Mouse (Mus musculus) embryonic facial prominence, embryonic 12.5 days (tissue): Measurements from ENCODE around the gene Ascl4. TPM values are rescaled to one million over a fixed set of nuclear protein-coding genes. Genes with fewer than 3 reads are reported as not detected.

ENCODE experiments used
- ATAC-seq: fragments of 200-750 bp; cut with Nextera tagmentation; 2 replicates; pipeline ENCODE4 v1.8.0; 2017; ENCODE audit not compliant: insufficient number of reproducible peaks, insufficient read depth, low FRiP score, low TSS enrichment
- H3K27ac ChIP-seq: fragments of 300-500 bp; sonication (generic); 2 replicates; pipeline ENCODE4 v1.5.1; 2016; ENCODE audit warnings: mild to moderate bottlenecking
- H3K27me3 ChIP-seq: fragments of 300-500 bp; sonication (generic); 2 replicates; pipeline ENCODE4 v1.6.1; 2016; ENCODE audit warnings: mild to moderate bottlenecking, moderate library complexity
- H3K36me3 ChIP-seq: fragments of 300-500 bp; sonication (generic); 2 replicates; pipeline ENCODE4 v1.6.1; 2016; ENCODE audit warnings: mild to moderate bottlenecking
- H3K4me1 ChIP-seq: fragments of 300-500 bp; sonication (generic); 2 replicates; pipeline ENCODE4 v1.6.1; 2016
- H3K4me2 ChIP-seq: fragments of 300-500 bp; sonication (generic); replicated peaks from 2 replicates; pipeline ENCODE4 v1.6.1; 2016; ENCODE audit warnings: mild to moderate bottlenecking, moderate library complexity
- H3K4me3 ChIP-seq: fragments of 300-500 bp; sonication (generic); 2 replicates; pipeline ENCODE4 v1.5.1; 2016; ENCODE audit warnings: mild to moderate bottlenecking
- H3K9ac ChIP-seq: fragments of 300-500 bp; sonication (generic); 2 replicates; pipeline ENCODE4 v1.6.1; 2016; ENCODE audit warnings: mild to moderate bottlenecking, moderate library complexity
- H3K9me3 ChIP-seq: fragments of 300-500 bp; sonication (generic); 2 replicates; pipeline ENCODE4 v1.6.1; 2016; ENCODE audit warnings: mild to moderate bottlenecking, moderate library complexity
- WGBS: fragments of 180-500 bp; shearing (Covaris S2); methylation state at CpG from one replicate; pipeline ENCODE4 v1.1.7; 2016; 5-methylcytosine and 5-hydroxymethylcytosine counted together
- polyA plus RNA-seq: library from polyadenylated mRNA; unstranded; fragments of >200 nt; fragmentation: Nextera tagmentation; extraction: Ambion mirVana; gene quantifications from 2 replicates; pipeline ENCODE4 v1.2.1, GENCODE M21; 2016

Gene Ascl4
- polyA plus RNA-seq, 1 experiment from 2014 or later: 0.83 TPM

- H3K9me3 ChIP-seq: no peaks in the 10 kb centered on the region
- H3K27me3 ChIP-seq: no peaks in the 10 kb centered on the region
- ATAC-seq: no peak
- no peak overlapping the region for H3K9ac ChIP-seq
- WGBS: 85% methylated on average over 2 of the region's 2 CpGs
- H3K4me3 ChIP-seq: no peak overlapping the region
- H3K4me2 ChIP-seq: no peak overlapping the region
- 0 out of 2 replicates have a peak, but pooled peaks cover 4% of the 10 kb centered on the region for H3K4me1 ChIP-seq
- H3K36me3 ChIP-seq: peaks cover 51% of the 10 kb centered on the region
- no peak overlapping the region for H3K27ac ChIP-seq
These were observed 26.9 kb downstream of the Ascl4 start for GRCm38 (mm10) chr10:85954429-85954828.

GRCm38 (mm10) chr10:85956871-85957419 lies 29.5 kb downstream of the Ascl4 start:
- Histone ChIP-seq H3K27ac (peak overlapping the region; percentile 84), H3K4me3 (peak overlapping the region; percentile 89), H3K4me1 (0 out of 2 replicates have a peak, but pooled peaks cover 4% of the 10 kb centered on the region), H3K9me3 (no peaks in the 10 kb centered on the region), H3K9ac (peak overlapping the region; percentile 88), H3K36me3 (peaks cover 29% of the 10 kb centered on the region), H3K27me3 (no peaks in the 10 kb centered on the region), H3K4me2 (peak overlapping the region; percentile 81)
- WGBS: 4% methylated on average over 20 of the region's 20 CpGs
- ATAC-seq: no peak

- Histone ChIP-seq H3K4me3 (peak within 1 kb of the TSS; percentile 89), H3K4me2 (peak within 1 kb of the TSS; percentile 81), H3K36me3 (peaks cover 23% of the 10 kb centered on the region), H3K4me1 (0 out of 2 replicates have a peak, but pooled peaks cover 4% of the 10 kb centered on the region), H3K27ac (peak within 1 kb of the TSS; percentile 84), H3K27me3 (no peaks in the 10 kb centered on the region), H3K9me3 (no peaks in the 10 kb centered on the region), H3K9ac (peak within 1 kb of the TSS; percentile 88)
- WGBS: 1% methylated on average over 38 of the region's 38 CpGs
- ATAC-seq: peak; percentile 87
These were observed 30.0 kb downstream of the Ascl4 start, which contains the start of gene Rtcb for GRCm38 (mm10) chr10:85957464-85957950. Rtcb (minus strand) TSS chr10:85957823.

GRCm38 (mm10) chr10:85962897-85963296 lies 35.4 kb downstream of the Ascl4 start:
- Histone ChIP-seq H3K4me1 (no peaks in the 10 kb centered on the region), H3K36me3 (no peaks in the 10 kb centered on the region), H3K27me3 (no peaks in the 10 kb centered on the region), H3K9me3 (no peaks in the 10 kb centered on the region), H3K4me2 (no peak overlapping the region), H3K27ac (no peak overlapping the region), H3K4me3 (no peak overlapping the region), H3K9ac (no peak overlapping the region)
- no peak for ATAC-seq
- WGBS: 70% methylated on average over 9 of the region's 9 CpGs

- H3K9me3 ChIP-seq: no peaks in the 10 kb centered on the region
- no peak overlapping the region for H3K4me2 ChIP-seq
- H3K36me3 ChIP-seq: no peaks in the 10 kb centered on the region
- H3K9ac ChIP-seq: no peak overlapping the region
- no peaks in the 10 kb centered on the region for H3K27me3 ChIP-seq
- no peak overlapping the region for H3K27ac ChIP-seq
- WGBS: 82% methylated on average over 7 of the region's 7 CpGs
- H3K4me3 ChIP-seq: no peak overlapping the region
- no peaks in the 10 kb centered on the region for H3K4me1 ChIP-seq
- ATAC-seq: no peak
These were observed 36.8 kb downstream of the Ascl4 start for GRCm38 (mm10) chr10:85964316-85964715.

GRCm38 (mm10) chr10:85966476-85966875 lies 39.0 kb downstream of the Ascl4 start:
- no peak for ATAC-seq
- Histone ChIP-seq H3K9me3 (no peaks in the 10 kb centered on the region), H3K36me3 (no peaks in the 10 kb centered on the region), H3K4me2 (no peak overlapping the region), H3K27me3 (no peaks in the 10 kb centered on the region), H3K4me1 (no peaks in the 10 kb centered on the region), H3K9ac (no peak overlapping the region), H3K4me3 (no peak overlapping the region), H3K27ac (no peak overlapping the region)
- WGBS: 56% methylated on average over 2 of the region's 2 CpGs

- no peak for ATAC-seq
- H3K36me3 ChIP-seq: no peaks in the 10 kb centered on the region
- H3K4me2 ChIP-seq: no peak overlapping the region
- H3K4me1 ChIP-seq: no peaks in the 10 kb centered on the region
- no peak overlapping the region for H3K27ac ChIP-seq
- H3K9ac ChIP-seq: no peak overlapping the region
- WGBS: 61% methylated on average over 17 of the region's 17 CpGs
- no peaks in the 10 kb centered on the region for H3K27me3 ChIP-seq
- H3K4me3 ChIP-seq: no peak overlapping the region
- no peaks in the 10 kb centered on the region for H3K9me3 ChIP-seq
These were observed 40.1 kb downstream of the Ascl4 start for GRCm38 (mm10) chr10:85967411-85968156.

- Histone ChIP-seq H3K27me3 (no peaks in the 10 kb centered on the region), H3K4me3 (no peak overlapping the region), H3K36me3 (no peaks in the 10 kb centered on the region), H3K9me3 (no peaks in the 10 kb centered on the region), H3K4me1 (no peaks in the 10 kb centered on the region), H3K27ac (no peak overlapping the region), H3K4me2 (no peak overlapping the region), H3K9ac (no peak overlapping the region)
- ATAC-seq: no peak
- 15% methylated on average over 7 of the region's 7 CpGs for WGBS
These were observed 40.7 kb downstream of the Ascl4 start for GRCm38 (mm10) chr10:85968157-85968634.

GRCm38 (mm10) chr10:85968731-85969130 lies 41.2 kb downstream of the Ascl4 start:
- Histone ChIP-seq H3K27ac (no peak overlapping the region), H3K36me3 (no peaks in the 10 kb centered on the region), H3K9ac (no peak overlapping the region), H3K4me1 (no peaks in the 10 kb centered on the region), H3K4me3 (no peak overlapping the region), H3K27me3 (no peaks in the 10 kb centered on the region), H3K9me3 (no peaks in the 10 kb centered on the region), H3K4me2 (no peak overlapping the region)
- no peak for ATAC-seq
- 43% methylated on average over 2 of the region's 2 CpGs for WGBS

- Histone ChIP-seq H3K4me1 (no peaks in the 10 kb centered on the region), H3K9me3 (no peaks in the 10 kb centered on the region), H3K27me3 (no peaks in the 10 kb centered on the region), H3K9ac (no peak overlapping the region), H3K27ac (no peak overlapping the region), H3K4me2 (no peak overlapping the region), H3K4me3 (no peak overlapping the region), H3K36me3 (no peaks in the 10 kb centered on the region)
- 56% methylated on average over 8 of the region's 8 CpGs for WGBS
- ATAC-seq: no peak
These were observed 42.6 kb downstream of the Ascl4 start for GRCm38 (mm10) chr10:85969894-85970620.

- no peaks in the 10 kb centered on the region for H3K4me1 ChIP-seq
- H3K27ac ChIP-seq: no peak overlapping the region
- no peak overlapping the region for H3K9ac ChIP-seq
- no peaks in the 10 kb centered on the region for H3K27me3 ChIP-seq
- H3K9me3 ChIP-seq: no peaks in the 10 kb centered on the region
- no peak overlapping the region for H3K4me2 ChIP-seq
- H3K36me3 ChIP-seq: no peaks in the 10 kb centered on the region
- no peak for ATAC-seq
- no peak overlapping the region for H3K4me3 ChIP-seq
- WGBS: 84% methylated on average over 9 of the region's 9 CpGs
These were observed 44.3 kb downstream of the Ascl4 start for GRCm38 (mm10) chr10:85971826-85972225.
